Mouse (Mus musculus): ENCODE measurements around the gene Acvr1. TPM values are rescaled to one million over a fixed set of nuclear protein-coding genes. Genes with fewer than 3 reads are reported as not detected.

Acvr1 gene
- polyA plus RNA-seq, 1 experiment from 2014 or later: 5.1 TPM

DNA sequence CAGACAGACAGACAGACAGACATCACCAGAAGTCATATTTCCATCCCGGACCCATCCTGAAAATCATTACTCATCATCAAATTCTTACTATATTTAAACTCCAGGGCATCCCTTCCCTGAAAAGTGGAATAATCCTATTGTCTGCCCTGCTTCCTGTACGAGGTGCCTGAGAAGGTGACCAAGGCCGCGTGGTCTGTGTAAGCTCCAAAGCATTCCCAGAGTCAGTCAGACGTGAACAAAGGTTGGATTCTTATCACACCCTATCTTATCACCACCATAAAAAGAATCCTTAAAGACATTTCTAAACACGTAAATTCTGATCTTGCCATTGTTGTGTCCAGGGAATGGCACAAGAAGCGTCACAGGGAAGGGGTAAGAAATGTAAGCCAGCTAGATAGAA lies 18.0 kb downstream of the Acvr1 start:
- Histone ChIP-seq H3K27me3 (replicated peaks; ENCODE audit: control insufficient read depth, insufficient read depth, low read length) (no peaks in the 10 kb centered on the region), H3K9ac (ENCODE audit: low read depth, low read length) (no peak overlapping the region), H3K4me2 (ENCODE audit: low read length) (no peak overlapping the region), H3K36me3 (ENCODE audit: control insufficient read depth, insufficient read depth, low read length) (no peaks in the 10 kb centered on the region), H3K4me3 (ENCODE audit: low read length) (no peak overlapping the region), H3K9me3 (ENCODE audit: control insufficient read depth, low read length) (no peaks in the 10 kb centered on the region), H3K4me1 (ENCODE audit: control insufficient read depth, insufficient read depth, low read depth, low read length) (peaks cover 6% of the 10 kb centered on the region), H3K27ac (ENCODE audit: low read depth, low read length) (no peak overlapping the region)
- 83% methylated on average over 7 of the region's 7 CpGs for WGBS
- no peak for ATAC-seq

DNA sequence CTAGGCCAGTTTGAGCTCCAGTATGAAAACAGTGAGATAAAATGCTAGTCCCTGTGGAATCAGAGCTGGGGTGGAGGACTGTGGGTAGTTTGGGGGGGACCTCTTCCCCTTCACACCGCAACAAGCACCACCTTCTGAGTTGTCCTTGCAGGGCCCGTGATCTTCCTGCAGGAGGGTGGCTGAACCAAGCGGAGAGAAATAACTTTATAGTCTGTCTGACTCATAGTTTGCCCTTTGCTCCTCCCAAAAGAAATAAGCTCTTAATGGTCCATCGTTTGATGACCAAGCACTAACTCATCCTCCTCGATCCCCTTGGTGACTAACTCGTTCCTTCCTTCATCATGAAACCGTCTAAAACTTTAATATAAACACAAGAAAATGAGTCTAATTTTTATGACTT lies 20.7 kb downstream of the Acvr1 start:
- WGBS: 91% methylated on average over 7 of the region's 7 CpGs
- Histone ChIP-seq H3K27me3 (replicated peaks; ENCODE audit: control insufficient read depth, insufficient read depth, low read length) (no peaks in the 10 kb centered on the region), H3K4me3 (ENCODE audit: low read length) (no peak overlapping the region), H3K36me3 (ENCODE audit: control insufficient read depth, insufficient read depth, low read length) (no peaks in the 10 kb centered on the region), H3K4me2 (ENCODE audit: low read length) (no peak overlapping the region), H3K9ac (ENCODE audit: low read depth, low read length) (no peak overlapping the region), H3K9me3 (ENCODE audit: control insufficient read depth, low read length) (no peaks in the 10 kb centered on the region), H3K27ac (ENCODE audit: low read depth, low read length) (no peak overlapping the region), H3K4me1 (ENCODE audit: control insufficient read depth, insufficient read depth, low read depth, low read length) (peaks cover 2% of the 10 kb centered on the region)
- ATAC-seq: no peak

DNA sequence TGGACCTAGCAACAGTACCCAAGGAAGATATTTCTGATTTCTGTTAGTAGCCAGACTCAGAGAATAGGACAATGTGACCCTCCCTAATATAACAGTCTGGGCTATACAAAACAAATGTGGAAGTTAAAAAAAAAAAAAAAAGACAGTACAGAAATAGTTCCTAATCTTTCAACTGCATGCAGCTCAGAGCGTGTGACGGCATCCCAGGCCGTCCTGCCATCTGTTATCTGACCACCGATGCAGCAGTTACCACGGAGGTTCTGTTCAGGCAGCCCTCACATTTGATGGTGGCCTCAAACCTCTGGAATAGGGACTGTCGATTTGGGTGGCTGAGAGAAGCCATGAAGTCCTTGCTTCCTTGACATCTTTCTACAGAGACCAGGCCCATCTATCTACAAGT lies 22.6 kb downstream of the Acvr1 start:
- ATAC-seq: no peak
- Histone ChIP-seq H3K9ac (ENCODE audit: low read depth, low read length) (no peak overlapping the region), H3K27me3 (replicated peaks; ENCODE audit: control insufficient read depth, insufficient read depth, low read length) (no peaks in the 10 kb centered on the region), H3K9me3 (ENCODE audit: control insufficient read depth, low read length) (no peaks in the 10 kb centered on the region), H3K4me3 (ENCODE audit: low read length) (no peak overlapping the region), H3K4me1 (ENCODE audit: control insufficient read depth, insufficient read depth, low read depth, low read length) (no peaks in the 10 kb centered on the region), H3K27ac (ENCODE audit: low read depth, low read length) (no peak overlapping the region), H3K36me3 (ENCODE audit: control insufficient read depth, insufficient read depth, low read length) (no peaks in the 10 kb centered on the region), H3K4me2 (ENCODE audit: low read length) (no peak overlapping the region)
- 79% methylated on average over 6 of the region's 6 CpGs for WGBS

DNA sequence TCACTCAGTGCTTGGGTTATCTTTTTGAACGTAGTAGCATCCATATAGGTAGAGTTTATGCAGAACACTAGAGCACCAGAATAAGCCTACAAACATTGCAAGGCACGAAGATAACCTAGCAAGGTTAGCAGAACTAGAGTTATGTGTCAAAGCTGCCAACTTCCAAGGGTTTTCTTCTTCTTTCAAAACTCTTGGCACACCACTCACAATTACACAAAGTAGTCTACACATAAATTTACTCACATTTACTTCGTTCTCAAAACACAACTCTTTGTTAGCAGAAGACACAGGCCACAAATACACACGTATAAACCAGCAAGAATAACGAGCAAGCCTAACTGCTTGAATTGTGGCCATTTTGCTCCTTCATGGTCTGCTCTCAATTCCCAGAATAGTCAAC lies 23.7 kb downstream of the Acvr1 start:
- Histone ChIP-seq H3K4me3 (ENCODE audit: low read length) (no peak overlapping the region), H3K27me3 (replicated peaks; ENCODE audit: control insufficient read depth, insufficient read depth, low read length) (no peaks in the 10 kb centered on the region), H3K9ac (ENCODE audit: low read depth, low read length) (no peak overlapping the region), H3K36me3 (ENCODE audit: control insufficient read depth, insufficient read depth, low read length) (no peaks in the 10 kb centered on the region), H3K27ac (ENCODE audit: low read depth, low read length) (no peak overlapping the region), H3K9me3 (ENCODE audit: control insufficient read depth, low read length) (no peaks in the 10 kb centered on the region), H3K4me1 (ENCODE audit: control insufficient read depth, insufficient read depth, low read depth, low read length) (no peaks in the 10 kb centered on the region), H3K4me2 (ENCODE audit: low read length) (no peak overlapping the region)
- ATAC-seq: no peak
- WGBS: 80% methylated on average over 5 of the region's 5 CpGs

DNA sequence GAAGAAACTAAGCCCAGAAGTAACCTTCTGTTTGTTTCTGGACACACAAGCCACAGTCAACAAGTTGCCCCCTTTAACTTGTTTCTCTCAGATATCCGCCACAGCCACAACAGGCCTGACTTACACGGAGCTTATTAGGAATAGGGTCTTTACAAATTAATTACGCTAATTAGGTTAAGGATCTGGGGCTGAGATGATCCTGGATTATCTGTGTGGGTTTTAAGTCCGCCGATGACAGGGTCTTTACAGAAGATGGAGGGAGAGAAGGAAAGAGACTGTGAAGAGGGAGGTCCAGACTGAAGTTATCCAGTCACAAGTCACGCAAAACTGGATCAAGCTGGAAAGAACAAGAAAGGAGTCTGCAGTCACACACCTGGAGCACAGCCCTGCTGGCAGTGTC lies 28.8 kb downstream of the Acvr1 start:
- no peaks in the 10 kb centered on the region for H3K9me3 ChIP-seq (ENCODE audit: control insufficient read depth, low read length)
- no peak overlapping the region for H3K4me3 ChIP-seq (ENCODE audit: low read length)
- no peak overlapping the region for H3K27ac ChIP-seq (ENCODE audit: low read depth, low read length)
- WGBS: 89% methylated on average over 6 of the region's 6 CpGs
- peaks cover 15% of the 10 kb centered on the region for H3K4me1 ChIP-seq (ENCODE audit: control insufficient read depth, insufficient read depth, low read depth, low read length)
- no peaks in the 10 kb centered on the region; the same call in 1 of the 2 replicates for H3K36me3 ChIP-seq (ENCODE audit: control insufficient read depth, insufficient read depth, low read length)
- no peak overlapping the region for H3K4me2 ChIP-seq (ENCODE audit: low read length)
- no peak overlapping the region for H3K9ac ChIP-seq (ENCODE audit: low read depth, low read length)
- no peaks in the 10 kb centered on the region for H3K27me3 ChIP-seq (replicated peaks; ENCODE audit: control insufficient read depth, insufficient read depth, low read length)
- ATAC-seq: no peak

DNA sequence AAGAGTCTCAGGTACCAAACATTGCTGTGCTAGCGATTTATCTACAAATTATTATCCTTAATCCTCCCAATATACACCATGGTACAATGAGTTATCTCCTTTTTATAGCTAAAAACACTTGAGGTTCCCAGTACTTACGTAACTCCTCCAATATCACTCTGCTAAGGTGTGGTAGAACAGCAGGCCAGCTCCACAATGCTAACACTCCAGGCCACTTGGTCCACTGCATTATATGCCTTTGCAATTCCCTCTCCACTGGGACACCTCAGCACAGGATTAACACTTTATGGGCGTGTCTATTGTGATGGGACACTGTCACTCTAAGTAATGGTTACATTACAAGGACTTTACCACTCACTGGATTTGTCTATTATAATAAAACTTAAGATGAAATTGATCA lies 30.2 kb downstream of the Acvr1 start:
- Histone ChIP-seq H3K9me3 (ENCODE audit: control insufficient read depth, low read length) (no peaks in the 10 kb centered on the region), H3K4me1 (ENCODE audit: control insufficient read depth, insufficient read depth, low read depth, low read length) (peaks cover 26% of the 10 kb centered on the region), H3K27ac (ENCODE audit: low read depth, low read length) (no peak overlapping the region), H3K4me3 (ENCODE audit: low read length) (no peak overlapping the region), H3K4me2 (ENCODE audit: low read length) (no peak overlapping the region), H3K36me3 (ENCODE audit: control insufficient read depth, insufficient read depth, low read length) (no peaks in the 10 kb centered on the region; the same call in 1 of the 2 replicates), H3K27me3 (replicated peaks; ENCODE audit: control insufficient read depth, insufficient read depth, low read length) (no peaks in the 10 kb centered on the region), H3K9ac (ENCODE audit: low read depth, low read length) (no peak overlapping the region)
- no peak for ATAC-seq
- WGBS: 95% methylated on average over 3 of the region's 3 CpGs

DNA sequence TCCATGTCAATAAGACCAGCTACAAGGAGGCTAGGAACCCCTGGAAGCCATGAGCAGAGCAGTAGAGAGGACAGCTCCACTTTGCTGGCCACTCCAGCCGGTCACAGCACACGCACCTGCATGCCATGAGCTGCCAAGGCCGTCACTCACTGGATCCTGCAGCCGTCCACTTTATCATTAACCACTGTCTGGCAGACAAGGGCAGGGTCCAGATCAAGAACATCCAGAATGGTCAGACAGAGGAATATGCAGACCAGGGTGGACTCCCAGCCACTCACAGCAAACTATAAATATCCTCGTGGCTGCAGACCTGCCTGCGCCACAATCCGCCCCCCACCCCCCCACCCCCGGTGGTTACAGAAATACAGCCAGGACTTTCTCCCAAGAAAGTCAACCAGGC lies 31.7 kb downstream of the Acvr1 start:
- Histone ChIP-seq H3K27me3 (replicated peaks; ENCODE audit: control insufficient read depth, insufficient read depth, low read length) (no peaks in the 10 kb centered on the region), H3K4me3 (ENCODE audit: low read length) (no peak overlapping the region), H3K36me3 (ENCODE audit: control insufficient read depth, insufficient read depth, low read length) (no peaks in the 10 kb centered on the region; the same call in 1 of the 2 replicates), H3K4me1 (ENCODE audit: control insufficient read depth, insufficient read depth, low read depth, low read length) (peaks cover 39% of the 10 kb centered on the region), H3K27ac (ENCODE audit: low read depth, low read length) (no peak overlapping the region), H3K9ac (ENCODE audit: low read depth, low read length) (no peak overlapping the region), H3K9me3 (ENCODE audit: control insufficient read depth, low read length) (no peaks in the 10 kb centered on the region), H3K4me2 (ENCODE audit: low read length) (no peak overlapping the region)
- WGBS: 86% methylated on average over 8 of the region's 8 CpGs
- ATAC-seq: no peak

DNA sequence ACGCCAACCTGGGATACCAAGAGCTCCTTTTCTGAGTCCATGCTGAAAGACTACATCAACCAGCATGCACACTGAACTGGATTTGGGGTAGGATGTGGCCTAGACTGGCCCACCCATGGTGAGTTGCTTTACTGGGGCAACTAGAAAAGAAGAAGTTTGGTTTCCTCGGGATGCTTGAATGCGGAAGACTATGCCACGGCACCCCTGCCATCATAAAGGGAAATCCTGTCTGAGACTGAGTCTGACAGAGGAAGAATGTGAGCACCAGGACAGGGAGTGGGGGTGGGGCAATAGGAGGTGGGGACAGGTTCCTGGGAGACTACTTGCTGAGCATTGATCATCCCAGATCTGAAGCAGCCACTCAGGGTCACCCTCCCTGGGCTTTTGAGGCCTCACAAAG lies 32.6 kb downstream of the Acvr1 start:
- 55% methylated on average over 4 of the region's 4 CpGs for WGBS

DNA sequence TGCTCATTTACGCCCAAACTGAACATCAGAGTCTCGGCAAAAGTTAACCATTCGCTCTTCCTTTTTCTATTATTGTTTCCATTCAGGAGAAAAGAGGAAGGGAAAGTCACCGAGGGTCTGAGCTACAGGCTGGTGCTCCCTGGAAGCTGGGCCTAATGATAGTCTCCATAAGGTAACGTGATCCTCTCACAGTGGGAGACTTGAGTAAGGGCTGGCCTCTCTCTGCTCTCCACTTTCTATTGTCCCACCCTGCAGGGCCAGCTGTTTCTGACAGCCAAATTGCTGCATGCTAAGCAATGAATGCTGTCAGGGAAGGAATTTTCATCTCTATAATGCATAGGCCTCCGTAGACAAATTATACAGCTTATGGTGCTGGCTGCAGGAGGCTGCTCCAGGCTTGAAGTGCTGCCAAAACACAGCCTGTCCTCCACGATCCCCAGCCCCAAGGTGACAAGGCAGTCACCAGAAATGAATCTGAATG lies 33.4 kb downstream of the Acvr1 start:
- ATAC-seq: peak; percentile 26; the same call in 1 of the 2 replicates
- Histone ChIP-seq H3K9me3 (ENCODE audit: control insufficient read depth, low read length) (no peaks in the 10 kb centered on the region), H3K9ac (ENCODE audit: low read depth, low read length) (no peak overlapping the region), H3K36me3 (ENCODE audit: control insufficient read depth, insufficient read depth, low read length) (no peaks in the 10 kb centered on the region; the same call in 1 of the 2 replicates), H3K4me2 (ENCODE audit: low read length) (no peak overlapping the region), H3K4me1 (ENCODE audit: control insufficient read depth, insufficient read depth, low read depth, low read length) (peaks cover 49% of the 10 kb centered on the region), H3K27me3 (replicated peaks; ENCODE audit: control insufficient read depth, insufficient read depth, low read length) (no peaks in the 10 kb centered on the region), H3K27ac (ENCODE audit: low read depth, low read length) (no peak overlapping the region; the same call in 1 of the 2 replicates), H3K4me3 (ENCODE audit: low read length) (no peak overlapping the region)
- 13% methylated on average over 7 of the region's 7 CpGs for WGBS

More for the DNA sequence above, 32.6 kb downstream of the Acvr1 start:
- no peak overlapping the region for H3K9ac ChIP-seq (ENCODE audit: low read depth, low read length)
- H3K27ac ChIP-seq (ENCODE audit: low read depth, low read length): no peak overlapping the region
- no peaks in the 10 kb centered on the region for H3K27me3 ChIP-seq (replicated peaks; ENCODE audit: control insufficient read depth, insufficient read depth, low read length)
- H3K4me2 ChIP-seq (ENCODE audit: low read length): no peak overlapping the region
- H3K4me1 ChIP-seq (ENCODE audit: control insufficient read depth, insufficient read depth, low read depth, low read length): peaks cover 46% of the 10 kb centered on the region
- no peak overlapping the region for H3K4me3 ChIP-seq (ENCODE audit: low read length)
- H3K36me3 ChIP-seq (ENCODE audit: control insufficient read depth, insufficient read depth, low read length): no peaks in the 10 kb centered on the region; the same call in 1 of the 2 replicates
- H3K9me3 ChIP-seq (ENCODE audit: control insufficient read depth, low read length): no peaks in the 10 kb centered on the region
- ATAC-seq: no peak

Measured in hindbrain, embryonic 16.5 days (tissue).